Mouse (Mus musculus): ENCODE measurements at regions not wholly inside any gene's neighbourhood (a gene's known extent, or its start where the extent isn't known, plus 50 kb on each side); places are given as distances from the start of the nearest gene placed in this dataset.

DNA sequence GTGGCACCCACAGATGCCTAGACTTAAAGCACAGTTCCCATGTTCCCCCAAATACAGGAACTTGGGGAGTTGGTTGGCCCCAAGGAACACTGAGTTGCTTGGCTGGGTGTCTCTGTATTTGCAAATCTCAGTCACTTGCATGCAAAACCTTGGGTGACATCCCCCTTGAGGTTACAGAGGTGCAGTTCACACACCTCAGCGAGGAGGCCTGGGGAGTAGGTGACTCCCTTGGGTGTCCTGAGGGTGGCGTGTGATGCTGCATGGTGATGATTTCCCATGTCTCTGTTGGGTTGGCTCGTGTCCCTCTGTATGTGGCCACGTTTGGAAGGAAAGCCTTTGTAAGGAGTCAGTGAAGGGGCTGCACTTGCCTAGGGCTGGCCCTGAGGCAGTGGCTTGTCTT lies 123.4 kb downstream of the Cdh26 start:
- no peak overlapping the region for H3K9ac ChIP-seq (ENCODE audit: low read length)
- DNase-seq (ENCODE audit: low spot score): no peak
- H3K27ac ChIP-seq (replicated peaks): no peak overlapping the region
- no peak for ATAC-seq (ENCODE audit: low FRiP score, low TSS enrichment)
- TF ChIP-seq EP300 (optimal IDR thresholded peaks at IDR 0.05) (no peak), CTCF (IDR thresholded peaks at IDR 0.05; ENCODE audit: low read depth) (no peak)
- H3K27me3 ChIP-seq (ENCODE audit: control insufficient read depth, insufficient read depth, low read length): no peaks in the 10 kb centered on the region
- no peaks in the 10 kb centered on the region for H3K4me1 ChIP-seq (replicated peaks; ENCODE audit: control insufficient read depth, insufficient read depth)
- no peaks in the 10 kb centered on the region for H3K36me3 ChIP-seq (ENCODE audit: control insufficient read depth, insufficient read depth, low read length)
- H3K9me3 ChIP-seq (ENCODE audit: control insufficient read depth, low read length): no peaks in the 10 kb centered on the region
- WGBS: 73% methylated on average over 4 of the region's 4 CpGs
- H3K4me2 ChIP-seq (replicated peaks; ENCODE audit: low read depth): no peak overlapping the region
- H3K4me3 ChIP-seq (ENCODE audit: low read depth, low read length): no peak overlapping the region

DNA sequence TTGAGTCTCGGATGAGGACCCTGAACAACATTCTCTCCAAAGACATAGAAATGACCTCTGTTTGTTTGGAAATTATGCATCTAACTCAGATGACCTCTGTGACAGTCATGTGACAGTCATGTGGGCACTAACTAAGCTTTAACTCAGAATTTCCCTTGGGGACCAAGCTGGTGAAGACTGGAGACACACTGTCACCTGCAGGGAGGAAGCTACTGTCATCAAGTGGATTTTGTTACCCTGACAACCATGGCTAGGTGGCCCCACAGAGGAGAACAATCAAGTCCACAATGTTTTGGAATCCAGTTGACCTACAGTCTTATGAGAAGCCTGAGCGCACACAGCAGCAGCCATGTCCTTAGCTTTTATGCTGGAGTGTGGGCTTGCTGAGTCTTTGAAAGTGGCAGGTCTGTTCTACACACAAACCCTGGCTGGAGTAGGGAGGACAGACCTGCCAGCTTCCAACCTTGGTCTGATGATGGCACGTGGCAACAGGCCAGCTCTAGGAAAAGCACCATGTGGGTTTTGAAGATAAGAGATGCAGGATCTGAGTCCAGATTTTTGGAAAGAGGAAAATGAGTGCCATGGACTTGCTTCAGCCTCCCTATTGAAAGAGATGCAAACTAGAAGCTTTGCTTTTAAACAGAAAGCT lies 125.5 kb downstream of the Cdh26 start:
- no peak for DNase-seq (ENCODE audit: low spot score)
- Histone ChIP-seq H3K27ac (replicated peaks) (no peak overlapping the region), H3K4me1 (replicated peaks; ENCODE audit: control insufficient read depth, insufficient read depth) (no peaks in the 10 kb centered on the region), H3K4me2 (replicated peaks; ENCODE audit: low read depth) (no peak overlapping the region), H3K4me3 (ENCODE audit: low read depth, low read length) (no peak overlapping the region), H3K36me3 (ENCODE audit: control insufficient read depth, insufficient read depth, low read length) (no peaks in the 10 kb centered on the region), H3K9ac (ENCODE audit: low read length) (no peak overlapping the region), H3K9me3 (ENCODE audit: control insufficient read depth, low read length) (no peaks in the 10 kb centered on the region), H3K27me3 (ENCODE audit: control insufficient read depth, insufficient read depth, low read length) (no peaks in the 10 kb centered on the region)
- no peak for TF ChIP-seq EP300 (optimal IDR thresholded peaks at IDR 0.05)
- no peak for TF ChIP-seq CTCF (IDR thresholded peaks at IDR 0.05; ENCODE audit: low read depth)
- WGBS: 81% methylated on average over 3 of the region's 3 CpGs
- no peak for ATAC-seq (ENCODE audit: low FRiP score, low TSS enrichment)

DNA sequence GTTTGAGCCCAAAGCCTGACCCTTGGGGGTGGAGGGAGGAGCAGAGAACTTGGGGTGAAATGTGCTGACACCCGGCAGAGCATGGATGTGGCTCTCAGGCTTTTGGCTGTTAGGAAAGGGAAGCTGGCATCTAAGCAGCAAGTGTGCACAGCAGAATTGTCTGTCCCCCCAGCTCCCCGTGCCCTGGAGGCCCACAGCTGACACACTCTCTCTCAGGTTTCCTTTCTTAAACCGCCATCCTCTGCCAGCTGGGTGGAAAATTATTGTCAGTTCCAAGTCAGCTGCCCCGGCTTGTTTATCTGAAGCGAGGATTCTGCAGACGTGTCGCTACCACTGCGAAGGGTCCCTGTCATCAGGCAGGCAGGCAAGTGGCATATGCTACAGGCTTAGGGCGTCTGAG lies 127.6 kb downstream of the Cdh26 start:
- no peak overlapping the region for H3K4me2 ChIP-seq (replicated peaks; ENCODE audit: low read depth)
- H3K9me3 ChIP-seq (ENCODE audit: control insufficient read depth, low read length): no peaks in the 10 kb centered on the region
- ATAC-seq (ENCODE audit: low FRiP score, low TSS enrichment) (no peak), DNase-seq (ENCODE audit: low spot score) (no peak)
- no peak for TF ChIP-seq CTCF (IDR thresholded peaks at IDR 0.05; ENCODE audit: low read depth)
- no peak overlapping the region for H3K4me3 ChIP-seq (ENCODE audit: low read depth, low read length)
- no peaks in the 10 kb centered on the region for H3K36me3 ChIP-seq (ENCODE audit: control insufficient read depth, insufficient read depth, low read length)
- H3K9ac ChIP-seq (ENCODE audit: low read length): no peak overlapping the region
- no peaks in the 10 kb centered on the region for H3K4me1 ChIP-seq (replicated peaks; ENCODE audit: control insufficient read depth, insufficient read depth)
- no peaks in the 10 kb centered on the region for H3K27me3 ChIP-seq (ENCODE audit: control insufficient read depth, insufficient read depth, low read length)
- 57% methylated on average over 9 of the region's 9 CpGs for WGBS
- no peak overlapping the region for H3K27ac ChIP-seq (replicated peaks)

DNA sequence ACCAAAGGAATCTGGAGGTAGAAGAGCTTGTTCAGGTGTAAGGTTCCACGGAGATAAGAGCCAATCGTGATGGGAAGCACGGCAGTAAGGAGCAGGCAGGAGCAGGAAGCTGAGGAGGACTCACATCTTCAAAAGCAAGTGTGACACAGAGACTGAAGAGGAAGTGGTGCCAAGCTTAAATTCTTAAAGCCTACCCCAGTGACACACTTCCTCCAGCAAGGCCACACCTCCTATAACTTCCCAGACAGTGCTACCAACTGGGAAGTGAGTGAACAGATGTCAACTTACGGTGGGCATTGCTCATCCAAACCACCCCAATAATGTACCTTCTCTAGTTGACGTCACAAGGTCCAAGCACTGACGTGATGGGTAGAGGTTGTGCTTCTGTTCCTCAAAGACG lies 133.0 kb downstream of the Cdh26 start:
- Histone ChIP-seq H3K36me3 (ENCODE audit: control insufficient read depth, insufficient read depth, low read length) (no peaks in the 10 kb centered on the region), H3K4me2 (replicated peaks; ENCODE audit: low read depth) (no peak overlapping the region), H3K9me3 (ENCODE audit: control insufficient read depth, low read length) (no peaks in the 10 kb centered on the region)

DNA sequence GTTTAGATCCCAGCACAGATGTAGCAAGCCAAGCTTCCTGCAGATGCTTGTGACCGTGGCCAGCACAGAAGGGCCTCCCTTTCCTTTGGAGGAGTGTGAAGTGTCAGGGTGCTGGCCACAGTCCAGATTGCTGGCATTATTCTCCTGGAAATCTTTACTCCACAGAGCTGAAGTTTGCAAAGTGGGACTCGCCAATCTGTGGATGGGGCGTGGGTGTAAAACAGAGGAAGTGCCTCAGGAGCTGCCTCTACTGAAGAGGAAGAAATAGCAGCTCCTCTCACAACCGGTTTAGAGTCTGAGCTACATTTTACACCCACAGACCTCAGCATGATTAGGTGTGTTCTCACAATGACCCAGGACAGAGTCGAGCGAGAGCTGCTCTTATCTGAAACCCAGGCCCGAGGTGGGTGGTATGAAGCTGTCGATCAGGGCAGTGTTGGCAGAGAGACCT lies 135.1 kb downstream of the Cdh26 start:
- no peaks in the 10 kb centered on the region for H3K9me3 ChIP-seq (ENCODE audit: control insufficient read depth, low read length)
- H3K4me3 ChIP-seq (ENCODE audit: low read depth, low read length): no peak overlapping the region
- H3K36me3 ChIP-seq (ENCODE audit: control insufficient read depth, insufficient read depth, low read length): no peaks in the 10 kb centered on the region
- H3K9ac ChIP-seq (ENCODE audit: low read length): no peak overlapping the region
- no peak overlapping the region for H3K27ac ChIP-seq (replicated peaks)
- TF ChIP-seq CTCF (IDR thresholded peaks at IDR 0.05; ENCODE audit: low read depth): no peak
- TF ChIP-seq EP300 (optimal IDR thresholded peaks at IDR 0.05): no peak
- no peaks in the 10 kb centered on the region for H3K4me1 ChIP-seq (replicated peaks; ENCODE audit: control insufficient read depth, insufficient read depth)
- H3K27me3 ChIP-seq (ENCODE audit: control insufficient read depth, insufficient read depth, low read length): no peaks in the 10 kb centered on the region
- WGBS: 50% methylated on average over 8 of the region's 8 CpGs
- no peak for DNase-seq (ENCODE audit: low spot score)
- no peak overlapping the region for H3K4me2 ChIP-seq (replicated peaks; ENCODE audit: low read depth)
- ATAC-seq (ENCODE audit: low FRiP score, low TSS enrichment): no peak

More for the DNA sequence above, 133.0 kb downstream of the Cdh26 start:
- DNase-seq (ENCODE audit: low spot score) (no peak), ATAC-seq (ENCODE audit: low FRiP score, low TSS enrichment) (no peak)
- TF ChIP-seq EP300 (optimal IDR thresholded peaks at IDR 0.05) (no peak), CTCF (IDR thresholded peaks at IDR 0.05; ENCODE audit: low read depth) (no peak)
- 86% methylated on average over 7 of the region's 7 CpGs for WGBS
- Histone ChIP-seq H3K27me3 (ENCODE audit: control insufficient read depth, insufficient read depth, low read length) (no peaks in the 10 kb centered on the region), H3K4me1 (replicated peaks; ENCODE audit: control insufficient read depth, insufficient read depth) (no peaks in the 10 kb centered on the region), H3K9ac (ENCODE audit: low read length) (no peak overlapping the region), H3K27ac (replicated peaks) (no peak overlapping the region), H3K4me3 (ENCODE audit: low read depth, low read length) (no peak overlapping the region)

DNA sequence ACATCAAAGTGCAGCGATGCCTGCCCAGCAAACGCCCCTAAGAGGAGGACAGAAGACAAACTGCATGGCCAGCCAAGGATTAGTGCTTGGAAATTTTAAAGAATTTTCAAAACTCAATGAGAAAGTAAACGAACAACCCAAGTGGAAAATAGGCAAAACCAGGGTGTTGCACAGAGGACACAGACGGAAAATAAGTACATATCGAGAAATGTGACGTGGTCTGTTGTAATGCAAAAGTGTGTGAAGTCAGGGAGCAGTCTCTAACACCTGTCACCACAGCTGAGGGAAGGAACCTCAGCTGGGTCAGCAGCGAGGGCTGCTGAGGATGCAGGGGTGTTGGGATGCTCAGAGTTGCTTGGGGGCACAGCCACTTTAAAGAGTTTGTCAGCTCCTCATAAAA lies 137.2 kb downstream of the Cdh26 start:
- Histone ChIP-seq H3K9ac (ENCODE audit: low read length) (no peak overlapping the region), H3K27ac (replicated peaks) (no peak overlapping the region), H3K4me1 (replicated peaks; ENCODE audit: control insufficient read depth, insufficient read depth) (no peaks in the 10 kb centered on the region), H3K27me3 (ENCODE audit: control insufficient read depth, insufficient read depth, low read length) (no peaks in the 10 kb centered on the region), H3K4me3 (ENCODE audit: low read depth, low read length) (no peak overlapping the region), H3K4me2 (replicated peaks; ENCODE audit: low read depth) (no peak overlapping the region), H3K36me3 (ENCODE audit: control insufficient read depth, insufficient read depth, low read length) (no peaks in the 10 kb centered on the region), H3K9me3 (ENCODE audit: control insufficient read depth, low read length) (no peaks in the 10 kb centered on the region)
- no peak for TF ChIP-seq CTCF (IDR thresholded peaks at IDR 0.05; ENCODE audit: low read depth)
- TF ChIP-seq EP300 (optimal IDR thresholded peaks at IDR 0.05): no peak
- ATAC-seq (ENCODE audit: low FRiP score, low TSS enrichment) (no peak), DNase-seq (ENCODE audit: low spot score) (no peak)
- 79% methylated on average over 7 of the region's 7 CpGs for WGBS
